Mouse (Mus musculus): ENCODE data around the gene Fn3krp.

The Fn3krp gene

GRCm38 (mm10) chr11:121420830-121421552 is at the start of gene Fn3krp:
TSS of gene Fn3krp (plus strand) at chr11:121421401.
- DNase-seq (ENCODE audit: low read depth), result peak; percentile 99

GRCm38 (mm10) chr11:121373305-121373704 is 47.9 kb upstream of the Fn3krp start:
- DNase-seq (ENCODE audit: low read depth), result no peak

GRCm38 (mm10) chr11:121378644-121379043 is 42.6 kb upstream of the Fn3krp start:
- DNase-seq (ENCODE audit: low read depth), result no peak

DNA sequence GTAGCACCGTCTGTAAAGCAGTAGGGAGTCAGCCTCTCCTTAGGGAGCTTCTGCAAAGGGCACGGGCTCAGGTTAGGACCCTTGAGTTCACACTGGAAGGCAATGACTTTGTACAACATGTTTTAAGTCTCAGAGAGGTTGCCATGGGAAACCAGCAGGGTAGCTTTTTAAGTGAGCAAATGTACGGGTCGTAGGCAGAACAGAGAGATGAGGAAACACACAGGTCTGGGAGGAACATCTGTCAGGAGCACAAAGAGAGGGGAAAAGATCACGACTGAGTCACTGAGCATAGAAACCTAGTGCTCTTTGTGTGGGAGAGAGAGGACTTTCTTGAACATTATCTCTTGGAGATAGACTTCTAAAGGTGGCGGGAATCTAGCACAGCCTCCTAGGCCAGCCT is 40.9 kb upstream of the Fn3krp start:
- DNase-seq (ENCODE audit: low read depth), result no peak

- peak; percentile 86 for DNase-seq (ENCODE audit: low read depth)
Observed at GRCm38 (mm10) chr11:121387750-121388553, 33.2 kb upstream of the Fn3krp start, which contains the start of gene Rab40b. TSS of gene Rab40b (minus strand) at chr11:121388251.

DNA sequence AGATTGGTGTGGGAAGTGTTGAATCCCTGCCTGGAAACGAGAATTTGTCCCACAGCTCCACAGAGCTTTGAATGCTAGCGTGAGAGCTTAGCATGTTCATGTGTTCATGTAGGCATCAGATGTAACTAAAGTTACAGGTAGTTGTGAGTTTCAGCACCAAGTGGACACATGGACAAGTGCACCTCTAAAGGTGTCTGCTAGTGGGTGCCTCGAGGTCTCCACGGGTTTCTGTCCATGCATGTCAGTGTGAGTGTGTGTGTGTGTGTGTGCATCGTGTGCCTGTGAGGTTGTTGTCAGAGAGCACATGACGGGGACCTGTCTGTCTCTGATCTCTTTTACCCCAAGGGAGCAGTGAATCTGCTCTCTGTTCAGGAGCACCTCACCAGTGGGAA is 32.7 kb upstream of the Fn3krp start:
- DNase-seq (ENCODE audit: low read depth), result no peak

DNA sequence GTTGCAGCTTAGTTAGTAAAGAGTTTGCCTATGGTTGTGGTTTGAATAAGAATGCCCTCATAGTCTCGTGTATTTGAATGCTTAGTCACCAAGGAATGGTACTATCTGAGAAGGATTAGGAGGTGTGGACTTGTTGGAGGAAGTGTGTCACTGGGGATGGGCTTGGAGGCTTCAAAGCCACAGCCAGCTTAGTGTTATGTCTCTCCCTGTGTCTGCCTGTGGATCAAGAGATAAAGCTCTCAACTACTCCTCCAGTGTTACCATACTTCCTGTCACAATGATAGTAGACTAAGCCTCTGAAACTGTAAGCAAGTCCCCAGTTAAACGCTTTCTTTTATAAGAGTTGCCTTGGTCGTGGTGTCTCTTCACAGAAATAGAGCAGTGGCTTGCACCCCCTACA is 30.4 kb upstream of the Fn3krp start:
- DNase-seq (ENCODE audit: low read depth), result no peak

DNA sequence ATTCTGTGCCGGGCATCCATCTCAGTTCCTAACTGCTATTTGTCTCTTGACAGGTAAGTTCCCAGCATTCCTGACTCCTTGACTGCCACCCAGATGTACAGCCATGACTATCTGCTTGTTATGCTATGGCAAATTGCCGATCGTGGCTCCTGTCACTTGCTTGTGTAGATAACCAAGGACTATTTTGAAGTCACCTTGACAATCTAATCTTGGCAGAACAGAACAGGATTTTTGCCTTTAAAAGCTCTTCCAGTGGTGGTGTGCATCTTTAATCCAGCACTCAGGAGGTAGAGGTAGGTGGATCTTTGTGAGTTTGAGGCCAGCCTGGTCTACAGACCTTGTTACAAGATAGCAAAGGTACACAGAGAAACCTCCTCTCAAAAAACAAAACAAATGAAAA is 28.8 kb upstream of the Fn3krp start:
- no peak for DNase-seq (ENCODE audit: low read depth)

- DNase-seq (ENCODE audit: low read depth), result no peak
Observed at GRCm38 (mm10) chr11:121407366-121408155, 13.6 kb upstream of the Fn3krp start.

GRCm38 (mm10) chr11:121414762-121415161 is 6.4 kb upstream of the Fn3krp start:
- DNase-seq (ENCODE audit: low read depth), result no peak

DNA sequence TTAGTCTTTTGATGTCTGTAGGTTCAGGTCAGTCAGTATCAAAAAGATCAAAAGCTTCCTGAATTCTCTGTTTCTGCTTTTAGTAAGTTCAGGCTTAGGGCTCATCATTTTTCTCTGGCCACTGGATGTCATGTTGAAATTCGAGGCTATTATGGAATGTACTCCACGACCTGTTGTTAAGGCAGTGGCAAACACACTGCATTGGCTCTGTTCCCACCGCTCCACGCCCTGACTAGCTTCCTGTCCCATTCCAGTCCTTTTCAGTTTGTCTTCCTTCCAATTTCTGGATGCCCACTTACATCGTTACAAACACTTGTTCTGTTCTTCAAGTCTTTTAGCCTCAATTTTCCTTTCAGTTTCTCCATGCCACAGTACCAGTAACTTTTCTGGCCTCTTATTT is 5.8 kb upstream of the Fn3krp start:
- no peak for DNase-seq (ENCODE audit: low read depth)

- DNase-seq (ENCODE audit: low read depth), result no peak
Observed at GRCm38 (mm10) chr11:121417971-121418370, 3.2 kb upstream of the Fn3krp start.

DNA sequence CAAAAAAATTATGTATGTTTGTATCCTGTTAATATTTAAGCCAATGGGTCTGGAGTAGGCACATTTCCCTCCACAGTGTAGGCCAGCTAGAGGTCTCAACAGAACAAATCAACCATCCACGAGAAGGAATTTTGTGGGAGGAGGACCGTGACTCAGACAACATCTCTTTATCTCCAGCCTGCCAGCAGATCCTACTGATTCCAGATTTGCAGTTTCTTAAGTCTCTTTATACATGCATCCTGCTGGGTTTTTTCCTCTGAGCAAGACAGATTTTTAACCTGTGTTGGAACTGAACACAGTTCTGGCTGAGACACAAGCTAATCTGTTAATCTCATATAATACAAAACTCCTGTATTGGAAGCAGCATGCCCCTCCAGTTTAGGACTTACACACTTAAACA is 2.3 kb upstream of the Fn3krp start:
- DNase-seq (ENCODE audit: low read depth), result no peak

DNA sequence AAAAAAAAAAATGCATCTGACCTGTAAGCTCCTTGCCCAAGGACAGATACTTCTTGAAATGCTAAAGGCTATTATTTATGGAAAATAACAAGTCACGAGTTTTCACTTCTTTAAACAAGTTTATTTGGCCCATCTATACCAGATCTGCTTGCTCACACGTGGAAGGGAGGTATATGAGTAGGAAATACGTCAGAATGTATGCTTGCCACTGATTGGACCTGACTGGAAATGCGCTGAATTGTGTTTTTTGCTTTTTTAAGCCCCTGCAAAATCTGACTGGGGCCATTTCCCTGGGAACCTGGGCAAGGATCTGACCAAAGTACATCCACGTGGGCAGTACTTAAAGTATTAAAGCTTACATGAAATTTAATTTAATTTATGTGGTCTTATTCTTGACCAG is 822 bp upstream of the Fn3krp start:
- DNase-seq (ENCODE audit: low read depth), result no peak

GRCm38 (mm10) chr11:121421553-121422173 is 462 bp downstream of the Fn3krp start:
- DNase-seq (ENCODE audit: low read depth), result peak; percentile 10

- DNase-seq (ENCODE audit: low read depth), result no peak
Observed at GRCm38 (mm10) chr11:121433397-121433796, 12.2 kb downstream of the Fn3krp start.

GRCm38 (mm10) chr11:121434156-121435155 is 13.3 kb downstream of the Fn3krp start, which contains the start of gene Fn3k:
TSS of gene Fn3k (plus strand) at chr11:121434913.
- DNase-seq (ENCODE audit: low read depth), result peak; percentile 77

DNA sequence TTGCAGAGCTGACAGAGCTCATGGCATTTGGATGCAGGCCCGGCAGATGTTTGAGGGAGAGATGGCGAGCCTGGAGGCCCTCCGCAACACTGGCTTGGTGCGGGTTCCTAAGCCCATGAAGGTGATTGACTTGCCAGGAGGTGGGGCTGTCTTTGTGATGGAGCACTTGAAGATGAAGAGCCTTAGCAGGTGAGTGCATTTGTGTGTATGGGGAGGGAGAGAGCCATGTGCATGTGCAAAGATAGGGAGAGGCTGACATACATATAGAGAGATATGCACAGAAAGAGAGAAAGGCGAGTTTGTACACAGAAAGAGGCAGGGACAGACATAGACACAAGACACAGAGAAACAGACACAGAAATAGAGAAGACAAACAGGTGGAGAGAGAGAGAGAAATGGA is 16.0 kb downstream of the Fn3krp start:
- no peak for DNase-seq (ENCODE audit: low read depth)

DNA sequence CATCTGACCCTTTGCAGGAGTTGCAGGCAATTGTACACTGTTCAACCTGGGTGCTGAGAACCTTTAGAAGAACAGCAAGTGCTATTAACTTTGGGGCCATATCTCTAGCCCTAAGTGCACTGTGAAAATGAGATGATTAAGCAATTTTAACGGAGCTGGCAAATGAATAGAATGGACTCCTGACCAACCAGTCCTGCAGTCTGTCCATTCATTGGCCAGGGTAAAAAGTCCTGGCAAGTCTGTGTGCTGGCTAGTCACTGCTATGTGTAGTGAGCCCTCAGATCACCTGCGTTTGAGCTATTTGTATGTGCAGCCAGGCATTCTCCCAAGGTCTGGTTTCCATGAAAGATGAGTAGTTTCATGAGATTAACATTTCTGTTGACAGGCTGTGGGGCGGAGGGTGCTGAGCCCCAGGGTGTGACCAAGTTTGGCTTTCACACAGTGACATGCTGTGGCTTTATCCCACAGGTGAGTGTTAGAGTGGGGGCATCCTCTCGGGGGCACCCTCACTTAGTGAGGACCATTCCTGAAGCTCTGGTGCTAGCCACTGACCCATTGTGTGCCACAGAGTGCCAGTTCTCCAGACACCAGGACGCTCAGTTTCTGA is 18.6 kb downstream of the Fn3krp start:
- DNase-seq (ENCODE audit: low read depth), result no peak

DNA sequence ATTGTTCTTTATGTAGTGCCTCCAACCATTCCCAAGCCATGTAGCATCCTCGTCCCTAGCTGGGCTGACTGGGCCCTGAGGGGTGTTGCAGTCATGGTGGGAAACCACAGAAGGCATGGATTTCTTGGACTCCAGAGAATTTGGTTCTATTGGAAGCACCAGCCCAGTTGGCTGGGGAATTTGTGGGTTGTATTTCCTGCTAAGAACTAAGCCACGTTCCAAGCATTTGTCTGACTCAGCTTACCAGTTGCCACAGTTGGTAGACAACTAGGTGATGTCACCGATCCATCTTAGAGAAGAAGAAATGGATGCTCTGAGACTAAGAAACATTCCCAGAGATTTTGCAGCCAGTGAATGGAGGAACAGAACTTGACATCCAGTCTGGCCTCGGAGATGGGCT is 20.5 kb downstream of the Fn3krp start:
- DNase-seq (ENCODE audit: low read depth), result no peak

Measured in c-Kit-positive CD71-negative TER-119-negative erythroid progenitor cells, embryonic 14.5 days (primary cell).